Mouse (Mus musculus) stomach, postnatal 0 days (tissue): ENCODE measurements at regions not wholly inside any gene's neighbourhood (a gene's known extent, or its start where the extent isn't known, plus 50 kb on each side); places are given as distances from the start of the nearest gene placed in this dataset.
"Not testable (repeated sequence)": the region's sequence is repeated elsewhere in the genome, so short reads cannot be mapped to it uniquely, and the experiment has no call there.

Experiments used
- CTCF ChIP-seq: IDR thresholded peaks from 2 replicates; pipeline ENCODE4 v1.5.1; 2016; ENCODE audit warnings: antibody characterized with exemption, low read depth, mild to moderate bottlenecking, moderate library complexity
- EP300 ChIP-seq: optimal IDR thresholded peaks from 2 replicates; pipeline ENCODE3; 2016; ENCODE audit warnings: antibody characterized with exemption

DNA sequence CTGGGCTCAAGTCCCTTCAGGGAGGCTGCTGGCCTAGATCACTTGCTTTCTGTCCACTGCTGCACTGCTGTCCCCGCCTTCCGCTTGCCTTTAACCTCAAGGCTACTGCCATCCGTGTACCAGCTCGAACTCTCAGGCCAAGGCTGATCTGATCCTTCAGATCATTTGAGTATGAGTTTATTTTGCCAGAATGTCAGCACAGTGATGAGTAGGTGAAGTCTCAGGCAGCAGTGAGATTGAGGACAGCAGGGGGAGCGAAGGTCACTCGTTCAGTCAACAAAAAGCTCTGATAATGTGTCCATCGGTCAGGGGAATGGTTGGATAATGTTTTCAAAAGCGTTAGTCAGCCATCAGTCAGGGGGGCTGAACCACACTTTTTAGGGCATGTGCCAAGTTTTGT lies 54.6 kb upstream of the B3galnt1 start:
- not testable (repeated sequence) for TF ChIP-seq CTCF, EP300
